ENCODE assay signal across 8 mouse cellular contexts in genomic region chr6:124862406-124863124, GRCm38 (mm10). TPM values are rescaled to one million over a fixed set of nuclear protein-coding genes. Genes with fewer than 3 reads are reported as not detected.
DNase-seq lines count a peak whose midpoint lies in the region; ATAC-seq and TF ChIP-seq lines count a peak whose summit lies in the region.

No protein-coding gene starts in this region.

- H3K9ac ChIP-seq in lung, embryonic 16.5 days (ENCODE audit: low read length) = no peak overlapping the region
- peak overlapping the region; percentile 35; the same call in 1 of the 2 replicates for H3K9ac ChIP-seq in limb, embryonic 11.5 days (ENCODE audit: low read length)
- H3K9ac ChIP-seq in stomach, embryonic 15.5 days = no peak overlapping the region

- no peak overlapping the region; the same call in 1 of the 2 replicates for H3K4me3 ChIP-seq in lung, embryonic 16.5 days (ENCODE audit: low read length)
- no peak overlapping the region for H3K4me3 ChIP-seq in lung, adult 2 months (replicated peaks; ENCODE audit: extremely low read depth, low read depth, low read length)
- H3K4me3 ChIP-seq in limb, embryonic 11.5 days (ENCODE audit: low read depth, low read length) = no peak overlapping the region
- peak overlapping the region; percentile 50; the same call in 1 of the 2 replicates for H3K4me3 ChIP-seq in stomach, embryonic 15.5 days (replicated peaks)

- peaks cover 18% of the 10 kb centered on the region for H3K4me1 ChIP-seq in lung, embryonic 16.5 days (replicated peaks; ENCODE audit: control insufficient read depth, insufficient read depth, low read length)
- H3K4me1 ChIP-seq in lung, adult 2 months (ENCODE audit: control insufficient read depth, insufficient read depth, low read length) = peaks cover 2% of the 10 kb centered on the region; the same call in 1 of the 2 replicates
- peaks cover 37% of the 10 kb centered on the region for H3K4me1 ChIP-seq in limb, embryonic 11.5 days (ENCODE audit: control insufficient read depth, insufficient read depth, low read length)
- H3K4me1 ChIP-seq in stomach, embryonic 15.5 days = peaks cover 30% of the 10 kb centered on the region

- no peak for TF ChIP-seq POLR2A in lung, adult 2 months (IDR thresholded peaks at IDR 0.05; ENCODE audit: borderline replicate concordance, extremely low read depth, low read depth, low read length)

- WGBS in lung, embryonic 16.5 days = 18% methylated on average over 8 of the region's 8 CpGs
- WGBS in lung, adult 2 months = 15% methylated on average over 8 of the region's 8 CpGs
- WGBS in limb, embryonic 11.5 days = 12% methylated on average over 8 of the region's 8 CpGs
- 13% methylated on average over 8 of the region's 8 CpGs for WGBS in stomach, embryonic 15.5 days

- H3K27me3 ChIP-seq in lung, embryonic 16.5 days (ENCODE audit: control insufficient read depth, insufficient read depth, low read depth, low read length) = peaks cover 44% of the 10 kb centered on the region
- peaks cover 4% of the 10 kb centered on the region; the same call in 1 of the 2 replicates for H3K27me3 ChIP-seq in limb, embryonic 11.5 days (ENCODE audit: control insufficient read depth, insufficient read depth, low read length)
- peaks cover 20% of the 10 kb centered on the region for H3K27me3 ChIP-seq in stomach, embryonic 15.5 days (replicated peaks)

- DNase-seq in cerebellum, adult 9-10 months = peak; percentile 53
- no peak for DNase-seq in cerebellum, postnatal 36 days
- DNase-seq in lung, adult 2 months = no peak
- DNase-seq in limb, embryonic 11.5 days (ENCODE audit: low spot score) = no peak
- no peak for DNase-seq in gastrocnemius, postnatal 25 days
- DNase-seq in adipocyte (ENCODE audit: low spot score) = no peak

- TF ChIP-seq CTCF in lung, adult 2 months (IDR thresholded peaks at IDR 0.05; ENCODE audit: insufficient read depth, low read length) = no peak

- no peak overlapping the region for H3K27ac ChIP-seq in lung, embryonic 16.5 days (ENCODE audit: low read length)
- no peak overlapping the region for H3K27ac ChIP-seq in limb, embryonic 11.5 days (replicated peaks; ENCODE audit: low read depth, low read length)
- no peak overlapping the region for H3K27ac ChIP-seq in stomach, embryonic 15.5 days

- no peaks in the 10 kb centered on the region for H3K36me3 ChIP-seq in lung, embryonic 16.5 days (ENCODE audit: control insufficient read depth, insufficient read depth, low read length)
- H3K36me3 ChIP-seq in limb, embryonic 11.5 days (ENCODE audit: control insufficient read depth, insufficient read depth, low read length) = no peaks in the 10 kb centered on the region
- no peaks in the 10 kb centered on the region for H3K36me3 ChIP-seq in stomach, embryonic 15.5 days

- ATAC-seq in lung, embryonic 16.5 days (ENCODE audit: low read depth) = no peak
- ATAC-seq in limb, embryonic 11.5 days (ENCODE audit: insufficient number of reproducible peaks, low FRiP score, low TSS enrichment, low read depth) = no peak
- no peak for ATAC-seq in stomach, embryonic 15.5 days (ENCODE audit: insufficient read depth, low FRiP score, low read depth)

- H3K4me2 ChIP-seq in lung, embryonic 16.5 days (ENCODE audit: low read depth, low read length) = peak overlapping the region; percentile 99
- peak overlapping the region; percentile 88; the same call in 1 of the 2 replicates for H3K4me2 ChIP-seq in limb, embryonic 11.5 days (ENCODE audit: low read depth, severe bottlenecking)
- H3K4me2 ChIP-seq in stomach, embryonic 15.5 days = peak overlapping the region; percentile 86

- H3K9me3 ChIP-seq in lung, embryonic 16.5 days (ENCODE audit: control insufficient read depth, low read length) = no peaks in the 10 kb centered on the region
- no peaks in the 10 kb centered on the region for H3K9me3 ChIP-seq in limb, embryonic 11.5 days (ENCODE audit: control insufficient read depth, low read length)
- no peaks in the 10 kb centered on the region for H3K9me3 ChIP-seq in stomach, embryonic 15.5 days

RNA-seq across cellular contexts. Expression of gene Gpr162, which starts 1.2 kb away (rescaled TPM):
- 0.54 and 1.3 TPM in 2 replicates for polyA plus RNA-seq in lung, embryonic 16.5 days (2015; fragmentation: Nextera tagmentation; extraction: Ambion mirVana)
- polyA plus RNA-seq in lung, adult 2 months (2012; rRNA removed) = 0.27 and 0.69 TPM in 2 replicates
- 0.92 and 0.98 TPM in 2 replicates for polyA plus RNA-seq in limb, embryonic 11.5 days (2014; fragmentation: Nextera tagmentation; extraction: Ambion mirVana)
- polyA plus RNA-seq in stomach, embryonic 15.5 days (2015; fragmentation: Nextera tagmentation; extraction: Ambion mirVana) = 1.2 and 1.3 TPM in 2 replicates
- total RNA-seq in gastrocnemius, postnatal 25 days (2021) = under 1 TPM; 0.23 to 0.32 TPM

RNA-seq across cellular contexts. Expression of gene P3h3, which starts 5.0 kb away (rescaled TPM):
- polyA plus RNA-seq in lung, embryonic 16.5 days (2015; fragmentation: Nextera tagmentation; extraction: Ambion mirVana) = 8.3 and 15.3 TPM in 2 replicates
- 34.9 and 42.1 TPM in 2 replicates for polyA plus RNA-seq in lung, adult 2 months (2012; rRNA removed)
- polyA plus RNA-seq in limb, embryonic 11.5 days (2014; fragmentation: Nextera tagmentation; extraction: Ambion mirVana) = 23.1 and 25.4 TPM in 2 replicates
- polyA plus RNA-seq in stomach, embryonic 15.5 days (2015; fragmentation: Nextera tagmentation; extraction: Ambion mirVana) = 28.4 TPM in 2 replicates
- total RNA-seq in gastrocnemius, postnatal 25 days (2021) = 1 to 10 TPM; 8.2 to 9.3 TPM

RNA-seq across cellular contexts. Expression of gene Gnb3, which starts 22.5 kb away (rescaled TPM):
- polyA plus RNA-seq in lung, embryonic 16.5 days (2015; fragmentation: Nextera tagmentation; extraction: Ambion mirVana) = 0.29 and 0.34 TPM in 2 replicates
- polyA plus RNA-seq in lung, adult 2 months (2012; rRNA removed) = 0.31 and 0.36 TPM in 2 replicates
- polyA plus RNA-seq in limb, embryonic 11.5 days (2014; fragmentation: Nextera tagmentation; extraction: Ambion mirVana) = 0.40 and 0.43 TPM in 2 replicates
- 0.97 and 1.1 TPM in 2 replicates for polyA plus RNA-seq in stomach, embryonic 15.5 days (2015; fragmentation: Nextera tagmentation; extraction: Ambion mirVana)
- total RNA-seq in gastrocnemius, postnatal 25 days (2021) = 1 to 10 TPM; 1.6 to 1.7 TPM

RNA-seq across cellular contexts. Expression of gene Cd4, which starts 25.5 kb away (rescaled TPM):
- polyA plus RNA-seq in lung, embryonic 16.5 days (2015; fragmentation: Nextera tagmentation; extraction: Ambion mirVana) = 0.13 and 0.44 TPM in 2 replicates
- 1.9 and 2.7 TPM in 2 replicates for polyA plus RNA-seq in lung, adult 2 months (2012; rRNA removed)
- polyA plus RNA-seq in limb, embryonic 11.5 days (2014; fragmentation: Nextera tagmentation; extraction: Ambion mirVana) = 0.06 TPM in 1 of 2 replicates, not detected in the other
- polyA plus RNA-seq in stomach, embryonic 15.5 days (2015; fragmentation: Nextera tagmentation; extraction: Ambion mirVana) = 0.41 and 0.64 TPM in 2 replicates
- total RNA-seq in gastrocnemius, postnatal 25 days (2021) = 1 to 10 TPM in 1 of 2 experiments, not detected in 1; 1.2 TPM

RNA-seq across cellular contexts. Expression of gene Cdca3, which starts 33.2 kb away (rescaled TPM):
- polyA plus RNA-seq in lung, embryonic 16.5 days (2015; fragmentation: Nextera tagmentation; extraction: Ambion mirVana) = 175 and 176 TPM in 2 replicates
- polyA plus RNA-seq in lung, adult 2 months (2012; rRNA removed) = 3.5 and 6.7 TPM in 2 replicates
- polyA plus RNA-seq in limb, embryonic 11.5 days (2014; fragmentation: Nextera tagmentation; extraction: Ambion mirVana) = 243 and 249 TPM in 2 replicates
- polyA plus RNA-seq in stomach, embryonic 15.5 days (2015; fragmentation: Nextera tagmentation; extraction: Ambion mirVana) = 141 and 159 TPM in 2 replicates
- 1 to 10 TPM; 1.2 TPM for total RNA-seq in gastrocnemius, postnatal 25 days (2021)
